Mouse (Mus musculus): ENCODE results near the gene Slc25a21.

The Slc25a21 gene

DNA sequence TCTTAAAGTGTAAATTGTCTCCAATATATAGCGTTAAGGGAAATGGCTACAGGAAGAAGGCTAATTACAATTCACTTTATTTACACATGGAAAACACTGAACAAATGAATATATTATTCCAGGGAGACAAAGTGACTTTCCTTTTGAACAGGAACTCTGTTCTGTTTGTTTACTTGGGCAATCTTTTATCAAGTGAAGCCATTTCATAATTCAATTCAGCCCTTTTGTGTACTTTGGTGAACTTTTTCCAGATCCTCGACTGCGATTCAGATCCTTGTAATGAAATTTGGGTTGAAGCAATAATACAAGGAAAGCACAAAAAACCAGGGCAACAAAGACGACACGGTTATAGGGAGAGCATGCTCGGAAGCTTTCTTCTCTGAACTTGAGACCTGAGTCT is 423.3 kb downstream of the Slc25a21 start:
- no peak for DNase-seq (ENCODE audit: low spot score in 2 of 2)

DNA sequence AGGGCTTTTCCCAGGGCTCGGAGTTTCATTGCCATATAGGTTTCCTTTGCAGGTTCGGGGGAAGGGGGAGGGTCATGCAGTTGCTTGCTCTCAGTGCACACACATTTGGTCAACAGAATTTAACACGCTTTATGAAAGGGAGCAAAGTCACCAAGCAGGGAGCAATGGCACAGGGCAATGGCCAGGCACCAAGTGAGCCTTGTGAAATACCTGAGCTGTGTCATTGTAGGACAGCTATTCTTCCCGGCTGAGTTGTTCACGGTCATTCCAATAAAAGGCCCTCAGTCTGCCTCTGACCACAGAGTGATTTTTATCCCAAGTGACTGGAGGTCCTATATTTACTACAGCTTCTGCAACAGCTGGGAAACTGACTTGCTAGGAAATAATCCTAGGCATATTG is 427.9 kb downstream of the Slc25a21 start:
- DNase-seq (ENCODE audit: low spot score in 2 of 2): no peak

DNA sequence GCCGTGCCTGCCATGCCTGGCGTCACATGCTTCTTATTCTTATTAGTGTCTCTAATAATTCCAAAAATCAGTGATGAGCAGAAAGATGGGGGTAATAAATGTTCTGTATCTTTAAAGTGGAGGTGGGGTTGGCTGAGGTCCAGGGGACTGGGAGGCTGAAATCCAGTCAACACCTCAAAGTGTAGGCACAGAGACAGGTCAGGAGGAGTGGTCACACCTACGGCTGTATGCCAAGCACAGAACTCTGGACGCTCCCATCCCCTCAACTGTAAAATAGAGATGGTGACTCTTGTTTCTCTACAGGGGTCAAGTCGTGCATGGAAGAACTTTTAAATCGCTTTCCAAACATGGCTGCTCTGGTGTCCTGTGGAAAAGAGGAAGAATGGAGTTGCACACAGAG is 429.8 kb downstream of the Slc25a21 start:
- no peak for DNase-seq (ENCODE audit: low spot score in 2 of 2)

DNA sequence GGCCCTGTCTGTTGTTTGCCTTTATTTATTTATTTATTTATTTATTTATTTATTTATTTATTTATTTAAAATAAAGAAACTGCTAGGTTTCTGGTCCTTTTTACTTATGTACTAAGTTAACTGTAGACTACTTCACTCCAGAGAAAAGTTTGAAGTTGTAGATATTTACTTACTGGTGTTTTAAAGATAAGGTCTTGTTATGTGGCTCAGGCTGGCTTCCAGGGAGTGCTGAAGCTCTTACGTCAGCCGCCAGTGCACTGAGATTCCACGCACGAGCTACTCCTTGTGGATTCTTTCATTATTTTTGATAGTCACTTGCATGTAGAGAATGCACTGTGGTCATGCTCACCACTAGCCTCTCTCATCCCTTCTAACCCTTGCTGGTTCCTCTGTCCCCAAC is 460.2 kb downstream of the Slc25a21 start:
- DNase-seq (ENCODE audit: low spot score in 2 of 2): no peak

DNA sequence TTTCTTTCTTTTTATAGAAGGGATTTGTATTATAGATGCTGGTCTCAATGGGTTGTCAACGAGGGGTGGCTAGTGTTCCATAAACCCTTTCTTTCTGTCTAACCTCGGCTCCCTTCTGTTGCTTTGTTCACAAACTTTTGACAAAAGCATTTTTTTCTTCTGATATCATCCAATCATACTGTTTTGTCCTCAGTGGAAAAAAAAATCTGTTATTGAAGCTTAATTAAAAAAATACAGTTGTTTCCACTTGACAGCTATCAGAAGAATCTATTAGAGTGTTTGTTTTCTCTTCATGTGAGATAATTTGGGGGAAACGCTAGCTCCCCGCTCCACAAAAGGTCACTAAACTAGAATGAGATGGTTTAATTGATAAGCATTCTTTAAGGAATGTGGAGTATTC is 469.6 kb downstream of the Slc25a21 start:
- no peak for DNase-seq (ENCODE audit: low spot score in 2 of 2)

GRCm38 (mm10) chr12:56718707-56719051 is 478.6 kb downstream of the Slc25a21 start:
- DNase-seq (ENCODE audit: low spot score in 2 of 2): no peak

DNA sequence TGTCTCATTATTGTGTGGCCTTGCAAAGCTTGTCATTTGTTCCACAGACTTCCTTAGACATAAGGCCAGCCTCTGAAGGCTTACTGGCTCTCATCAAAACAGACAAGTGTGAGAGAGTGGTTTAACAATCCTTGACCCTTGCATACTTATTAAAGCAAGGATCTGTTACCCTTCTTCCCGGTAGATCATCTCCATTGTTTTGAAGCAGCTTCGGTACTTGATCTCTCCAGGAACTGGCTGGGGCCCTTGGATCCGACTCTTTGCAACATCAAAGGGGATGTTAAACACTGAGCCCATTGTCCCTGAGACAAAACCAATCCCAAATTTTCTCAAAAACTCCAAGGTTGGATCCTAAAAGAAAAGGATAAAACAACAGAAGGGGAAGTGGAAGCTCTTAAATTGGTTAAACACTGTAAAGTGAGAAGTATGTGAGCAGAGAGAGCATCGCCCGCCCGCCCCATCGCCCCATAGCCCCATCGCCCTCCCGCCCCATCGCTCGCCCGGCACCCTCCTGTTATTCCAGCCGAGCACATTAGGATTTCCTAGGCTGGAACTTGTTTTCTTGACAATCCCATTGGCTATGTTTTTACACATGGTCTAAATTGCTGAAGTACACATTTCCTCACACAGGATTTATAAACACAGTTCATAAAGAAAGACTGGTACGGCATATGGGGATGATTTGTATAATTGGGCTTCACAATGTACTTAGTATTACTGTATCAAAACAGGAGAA is 479.1 kb downstream of the Slc25a21 start:
- no peak for DNase-seq (ENCODE audit: low spot score in 2 of 2)

- no peak for DNase-seq (ENCODE audit: low spot score in 2 of 2)
These were observed 496.3 kb downstream of the Slc25a21 start for GRCm38 (mm10) chr12:56701004-56701403.

- DNase-seq (ENCODE audit: low spot score in 2 of 2): no peak
These were observed 497.1 kb downstream of the Slc25a21 start for GRCm38 (mm10) chr12:56699915-56700900.

DNA sequence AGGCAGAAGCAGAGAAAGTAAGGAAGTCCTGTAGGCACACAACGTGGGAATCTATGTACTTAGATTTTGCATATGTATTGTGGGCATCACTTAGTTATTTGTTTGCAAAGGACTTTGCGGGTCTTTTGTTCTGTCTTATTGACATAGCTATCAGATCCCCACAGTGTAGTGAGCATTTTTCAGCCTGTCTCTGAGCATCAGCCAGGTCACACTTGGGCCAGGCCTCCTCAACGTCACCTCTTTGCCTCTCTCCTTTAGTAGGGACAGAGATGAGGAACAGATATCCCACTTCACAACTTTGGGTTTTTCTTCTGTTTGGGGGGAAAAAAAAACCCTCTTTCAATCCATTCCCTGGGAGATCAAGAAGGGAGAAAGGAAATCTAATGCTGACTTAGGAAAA is 497.9 kb downstream of the Slc25a21 start:
- no peak for DNase-seq (ENCODE audit: low spot score in 2 of 2)

DNA sequence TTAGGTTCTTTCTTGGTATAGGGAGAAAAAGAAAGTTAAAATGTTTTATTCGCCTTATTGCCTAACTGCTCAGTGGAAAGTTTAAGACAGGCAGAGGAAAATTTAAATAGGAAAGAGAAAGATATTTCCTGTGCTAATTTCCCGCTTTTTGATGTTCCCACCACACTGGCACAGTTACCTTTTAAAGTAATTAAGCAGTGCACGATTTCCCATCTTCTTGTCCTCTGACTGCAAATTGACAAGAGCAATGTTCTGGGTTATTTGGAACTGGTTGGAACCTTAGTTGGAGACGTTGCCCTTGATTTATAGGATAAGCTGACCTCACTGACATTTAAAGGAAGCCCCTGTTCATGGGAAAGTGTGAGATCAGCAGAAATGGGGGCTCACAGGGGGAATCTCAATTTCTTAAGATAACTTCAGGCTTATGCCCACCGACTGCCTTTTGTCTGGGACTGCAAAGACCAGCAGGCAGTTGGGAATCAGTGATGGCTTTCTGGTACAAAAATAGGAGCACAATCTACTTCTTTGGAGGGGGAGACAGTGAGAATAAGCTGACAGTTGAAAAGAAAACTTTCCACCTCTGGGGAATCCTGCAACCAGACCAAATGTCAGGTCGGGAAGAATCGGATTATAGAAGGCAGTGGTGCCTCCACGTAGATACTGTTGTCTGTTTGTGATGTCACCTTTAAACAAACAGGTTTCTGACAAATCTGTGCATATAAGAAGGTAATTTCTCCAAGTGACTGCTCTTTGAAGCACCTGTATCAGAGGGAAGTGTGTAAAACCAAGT is 498.9 kb downstream of the Slc25a21 start:
- no peak for DNase-seq (ENCODE audit: low spot score in 2 of 2)

GRCm38 (mm10) chr12:56697785-56698184 is 499.5 kb downstream of the Slc25a21 start:
- no peak for DNase-seq (ENCODE audit: low spot score in 2 of 2)

- DNase-seq (ENCODE audit: low spot score in 2 of 2): no peak
These were observed 500.1 kb downstream of the Slc25a21 start for GRCm38 (mm10) chr12:56697011-56697740.

GRCm38 (mm10) chr12:56696174-56697010 is 500.9 kb downstream of the Slc25a21 start:
- DNase-seq (ENCODE audit: low spot score in 2 of 2): no peak

- no peak for DNase-seq (ENCODE audit: low spot score in 2 of 2)
These were observed 501.7 kb downstream of the Slc25a21 start for GRCm38 (mm10) chr12:56695358-56696173.

DNA sequence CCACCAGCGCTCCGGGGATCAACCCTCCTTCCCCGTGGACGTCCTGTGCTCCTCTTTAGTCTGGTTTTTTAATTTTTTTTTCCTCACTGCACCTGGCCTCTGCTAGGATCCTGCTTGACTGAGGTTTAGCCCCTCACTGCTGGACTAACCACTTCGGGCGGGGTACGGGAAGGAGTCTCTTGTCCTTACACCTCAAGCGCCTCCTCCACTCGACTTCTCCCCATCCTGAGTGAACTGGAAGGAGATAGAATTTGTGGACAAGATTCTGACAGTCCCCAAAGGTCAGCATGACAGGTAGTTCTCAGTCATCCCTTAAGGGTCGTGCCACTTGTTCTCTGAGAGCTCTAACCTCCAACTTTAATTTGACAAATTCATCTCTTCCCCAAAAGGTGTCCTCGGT is 502.3 kb downstream of the Slc25a21 start:
- no peak for DNase-seq (ENCODE audit: low spot score in 2 of 2)

- no peak for DNase-seq (ENCODE audit: low spot score in 2 of 2)
These were observed 502.9 kb downstream of the Slc25a21 start for GRCm38 (mm10) chr12:56694361-56694760.

DNA sequence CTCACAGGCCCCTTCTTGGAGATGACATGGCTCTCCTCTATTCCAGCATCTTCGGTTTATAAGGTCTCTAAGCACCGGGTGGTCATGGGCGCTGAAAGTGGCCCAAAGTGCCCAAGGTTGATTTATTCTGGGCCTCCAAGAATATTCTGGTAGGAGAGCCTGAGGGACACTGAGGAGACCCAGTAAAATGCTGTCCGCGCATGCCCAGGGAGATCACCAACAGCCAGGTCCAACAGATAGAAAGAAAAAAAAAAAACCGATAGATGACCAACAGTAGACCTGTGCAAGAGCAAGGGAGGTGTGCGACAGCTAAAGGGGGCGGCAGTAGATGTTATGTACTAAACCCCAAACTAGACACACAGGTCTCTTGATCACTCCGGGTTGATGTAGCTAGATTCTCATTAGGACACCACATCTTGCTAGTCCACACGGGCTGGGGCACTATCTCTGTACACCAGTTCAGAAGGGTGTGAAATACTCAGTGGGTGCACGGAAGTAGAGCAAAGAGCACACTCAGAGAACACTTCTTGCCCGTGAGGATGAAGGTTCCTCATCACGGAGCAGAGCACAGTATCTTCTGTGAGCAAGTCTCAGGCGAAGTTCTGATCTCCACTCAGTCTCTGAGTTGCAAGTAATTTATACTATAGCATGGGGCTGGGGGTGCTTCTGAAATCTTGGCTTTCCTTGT is 503.7 kb downstream of the Slc25a21 start:
- no peak for DNase-seq (ENCODE audit: low spot score in 2 of 2)

DNA sequence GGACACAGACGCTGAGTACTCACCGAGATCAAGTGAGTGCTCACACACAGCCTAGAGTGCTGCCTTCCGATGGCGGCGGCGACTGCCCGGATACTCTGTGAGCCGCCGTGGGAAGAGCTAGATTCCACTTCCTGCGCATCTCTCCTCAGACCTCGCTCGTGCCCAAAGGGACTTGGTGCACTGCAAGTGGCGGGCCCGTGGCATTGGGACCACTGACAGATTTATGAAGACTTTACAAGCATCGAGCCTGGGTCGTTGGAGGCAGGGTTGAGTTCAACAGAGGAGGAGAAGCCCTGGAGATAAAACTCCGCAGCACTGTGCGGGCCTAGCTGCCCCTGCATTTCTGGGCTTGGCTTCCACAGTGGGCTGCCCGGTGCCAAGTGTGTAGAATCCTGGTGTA is 504.7 kb downstream of the Slc25a21 start:
- no peak for DNase-seq (ENCODE audit: low spot score in 2 of 2)

All from frontal cortex, postnatal 25 days (tissue).